Mouse (Mus musculus): ENCODE results near the gene Aunip. TPM values are rescaled to one million over a fixed set of nuclear protein-coding genes. Genes with fewer than 3 reads are reported as not detected.
A peak's percentile ranks its signal among the peaks of the same experiment; 100 is the strongest.

The Aunip gene
- polyA plus RNA-seq, 1 experiment from 2014 or later: 9.3 TPM

GRCm38 (mm10) chr4:134532928-134533327 is 22.1 kb downstream of the Aunip start:
- DNase-seq (ENCODE audit: low spot score): no peak
- ATAC-seq (replicated peaks; ENCODE audit: low FRiP score): no peak
- 80% methylated on average over 4 of the region's 4 CpGs for WGBS
- H3K4me2 ChIP-seq (ENCODE audit: low read depth, low read length, severe bottlenecking): no peak overlapping the region
- no peaks in the 10 kb centered on the region for H3K9me3 ChIP-seq (ENCODE audit: control insufficient read depth, low read length)
- no peaks in the 10 kb centered on the region for H3K27me3 ChIP-seq (ENCODE audit: control insufficient read depth, insufficient read depth, low read length)
- no peak overlapping the region for H3K4me3 ChIP-seq (ENCODE audit: low read depth, low read length)
- H3K4me1 ChIP-seq (replicated peaks; ENCODE audit: control insufficient read depth, insufficient read depth, low read length): peaks cover 11% of the 10 kb centered on the region
- H3K27ac ChIP-seq (ENCODE audit: low read depth, low read length): no peak overlapping the region
- no peak overlapping the region for H3K9ac ChIP-seq (ENCODE audit: low read length)
- no peaks in the 10 kb centered on the region; the same call in 1 of the 2 replicates for H3K36me3 ChIP-seq (ENCODE audit: control insufficient read depth, insufficient read depth, low read length)

- Histone ChIP-seq H3K27ac (ENCODE audit: low read depth, low read length) (no peak overlapping the region), H3K4me1 (replicated peaks; ENCODE audit: control insufficient read depth, insufficient read depth, low read length) (peaks cover 11% of the 10 kb centered on the region), H3K4me2 (ENCODE audit: low read depth, low read length, severe bottlenecking) (peak overlapping the region; percentile 95), H3K9me3 (ENCODE audit: control insufficient read depth, low read length) (no peaks in the 10 kb centered on the region), H3K4me3 (ENCODE audit: low read depth, low read length) (no peak overlapping the region; the same call in 1 of the 2 replicates), H3K27me3 (ENCODE audit: control insufficient read depth, insufficient read depth, low read length) (no peaks in the 10 kb centered on the region), H3K36me3 (ENCODE audit: control insufficient read depth, insufficient read depth, low read length) (no peaks in the 10 kb centered on the region; the same call in 1 of the 2 replicates), H3K9ac (ENCODE audit: low read length) (no peak overlapping the region)
- DNase-seq (ENCODE audit: low spot score): no peak
- no peak for ATAC-seq (replicated peaks; ENCODE audit: low FRiP score)
- WGBS: 90% methylated on average over 4 of the region's 4 CpGs
Measured at GRCm38 (mm10) chr4:134533421-134533820, 22.6 kb downstream of the Aunip start.

GRCm38 (mm10) chr4:134534124-134534886 is 23.5 kb downstream of the Aunip start:
- DNase-seq (ENCODE audit: low spot score) (peak; percentile 81), ATAC-seq (replicated peaks; ENCODE audit: low FRiP score) (peak; percentile 9; the same call in 1 of the 2 replicates)
- Histone ChIP-seq H3K4me2 (ENCODE audit: low read depth, low read length, severe bottlenecking) (peak overlapping the region; percentile 95), H3K27ac (ENCODE audit: low read depth, low read length) (peak overlapping the region; percentile 50), H3K36me3 (ENCODE audit: control insufficient read depth, insufficient read depth, low read length) (no peaks in the 10 kb centered on the region; the same call in 1 of the 2 replicates), H3K9me3 (ENCODE audit: control insufficient read depth, low read length) (no peaks in the 10 kb centered on the region), H3K4me3 (ENCODE audit: low read depth, low read length) (peak overlapping the region; percentile 91), H3K4me1 (replicated peaks; ENCODE audit: control insufficient read depth, insufficient read depth, low read length) (peaks cover 11% of the 10 kb centered on the region), H3K27me3 (ENCODE audit: control insufficient read depth, insufficient read depth, low read length) (no peaks in the 10 kb centered on the region), H3K9ac (ENCODE audit: low read length) (peak overlapping the region; percentile 79)
- 1% methylated on average over 51 of the region's 57 CpGs for WGBS

GRCm38 (mm10) chr4:134534932-134535786 is 24.4 kb downstream of the Aunip start, which contains the start of gene Mtfr1l:
Gene Mtfr1l (minus strand): TSS chr4:134535387.
- H3K36me3 ChIP-seq (ENCODE audit: control insufficient read depth, insufficient read depth, low read length): no peaks in the 10 kb centered on the region; the same call in 1 of the 2 replicates
- DNase-seq (ENCODE audit: low spot score): peak; percentile 99
- H3K4me2 ChIP-seq (ENCODE audit: low read depth, low read length, severe bottlenecking): peak within 1 kb of the TSS; percentile 95
- H3K4me3 ChIP-seq (ENCODE audit: low read depth, low read length): peak within 1 kb of the TSS; percentile 91
- WGBS: under 1% methylated on average over 70 of the region's 71 CpGs
- peak; percentile 98 for ATAC-seq (replicated peaks; ENCODE audit: low FRiP score)
- peak within 1 kb of the TSS; percentile 79 for H3K9ac ChIP-seq (ENCODE audit: low read length)
- H3K27me3 ChIP-seq (ENCODE audit: control insufficient read depth, insufficient read depth, low read length): no peaks in the 10 kb centered on the region
- H3K27ac ChIP-seq (ENCODE audit: low read depth, low read length): peak within 1 kb of the TSS; percentile 50
- peaks cover 11% of the 10 kb centered on the region for H3K4me1 ChIP-seq (replicated peaks; ENCODE audit: control insufficient read depth, insufficient read depth, low read length)
- no peaks in the 10 kb centered on the region for H3K9me3 ChIP-seq (ENCODE audit: control insufficient read depth, low read length)

GRCm38 (mm10) chr4:134535787-134536151 is 25.0 kb downstream of the Aunip start:
- H3K27me3 ChIP-seq (ENCODE audit: control insufficient read depth, insufficient read depth, low read length): no peaks in the 10 kb centered on the region
- H3K27ac ChIP-seq (ENCODE audit: low read depth, low read length): 0 out of 2 replicates have a peak overlapping the region, but pooled peaks have one; percentile 50
- no peaks in the 10 kb centered on the region; the same call in 1 of the 2 replicates for H3K36me3 ChIP-seq (ENCODE audit: control insufficient read depth, insufficient read depth, low read length)
- 15% methylated on average over 8 of the region's 8 CpGs for WGBS
- ATAC-seq (replicated peaks; ENCODE audit: low FRiP score) (no peak; the same call in 1 of the 2 replicates), DNase-seq (ENCODE audit: low spot score) (no peak)
- no peaks in the 10 kb centered on the region for H3K9me3 ChIP-seq (ENCODE audit: control insufficient read depth, low read length)
- peaks cover 11% of the 10 kb centered on the region for H3K4me1 ChIP-seq (replicated peaks; ENCODE audit: control insufficient read depth, insufficient read depth, low read length)
- H3K4me2 ChIP-seq (ENCODE audit: low read depth, low read length, severe bottlenecking): peak overlapping the region; percentile 95
- peak overlapping the region; percentile 57 for H3K9ac ChIP-seq (ENCODE audit: low read length)
- H3K4me3 ChIP-seq (ENCODE audit: low read depth, low read length): peak overlapping the region; percentile 91

GRCm38 (mm10) chr4:134538997-134539580 is 28.3 kb downstream of the Aunip start:
- no peak for ATAC-seq (replicated peaks; ENCODE audit: low FRiP score)
- Histone ChIP-seq H3K4me3 (ENCODE audit: low read depth, low read length) (no peak overlapping the region), H3K4me2 (ENCODE audit: low read depth, low read length, severe bottlenecking) (no peak overlapping the region), H3K9ac (ENCODE audit: low read length) (no peak overlapping the region), H3K4me1 (replicated peaks; ENCODE audit: control insufficient read depth, insufficient read depth, low read length) (peaks cover 5% of the 10 kb centered on the region; the same call in 1 of the 2 replicates), H3K27me3 (ENCODE audit: control insufficient read depth, insufficient read depth, low read length) (no peaks in the 10 kb centered on the region), H3K9me3 (ENCODE audit: control insufficient read depth, low read length) (no peaks in the 10 kb centered on the region), H3K27ac (ENCODE audit: low read depth, low read length) (no peak overlapping the region), H3K36me3 (ENCODE audit: control insufficient read depth, insufficient read depth, low read length) (peaks cover 3% of the 10 kb centered on the region)
- 85% methylated on average over 10 of the region's 10 CpGs for WGBS
- DNase-seq (ENCODE audit: low spot score): no peak

GRCm38 (mm10) chr4:134542726-134543125 is 31.9 kb downstream of the Aunip start:
- Histone ChIP-seq H3K9ac (ENCODE audit: low read length) (no peak overlapping the region), H3K4me3 (ENCODE audit: low read depth, low read length) (no peak overlapping the region), H3K27me3 (ENCODE audit: control insufficient read depth, insufficient read depth, low read length) (no peaks in the 10 kb centered on the region), H3K9me3 (ENCODE audit: control insufficient read depth, low read length) (no peaks in the 10 kb centered on the region), H3K4me2 (ENCODE audit: low read depth, low read length, severe bottlenecking) (no peak overlapping the region), H3K4me1 (replicated peaks; ENCODE audit: control insufficient read depth, insufficient read depth, low read length) (peaks cover 2% of the 10 kb centered on the region; the same call in 1 of the 2 replicates), H3K36me3 (ENCODE audit: control insufficient read depth, insufficient read depth, low read length) (peaks cover 3% of the 10 kb centered on the region), H3K27ac (ENCODE audit: low read depth, low read length) (no peak overlapping the region)
- DNase-seq (ENCODE audit: low spot score) (no peak), ATAC-seq (replicated peaks; ENCODE audit: low FRiP score) (no peak)
- WGBS: 95% methylated on average over 9 of the region's 9 CpGs

- Histone ChIP-seq H3K9me3 (ENCODE audit: control insufficient read depth, low read length) (no peaks in the 10 kb centered on the region), H3K4me1 (replicated peaks; ENCODE audit: control insufficient read depth, insufficient read depth, low read length) (peaks cover 2% of the 10 kb centered on the region; the same call in 1 of the 2 replicates), H3K4me2 (ENCODE audit: low read depth, low read length, severe bottlenecking) (no peak overlapping the region), H3K27ac (ENCODE audit: low read depth, low read length) (no peak overlapping the region), H3K27me3 (ENCODE audit: control insufficient read depth, insufficient read depth, low read length) (no peaks in the 10 kb centered on the region), H3K36me3 (ENCODE audit: control insufficient read depth, insufficient read depth, low read length) (peaks cover 3% of the 10 kb centered on the region), H3K4me3 (ENCODE audit: low read depth, low read length) (no peak overlapping the region), H3K9ac (ENCODE audit: low read length) (no peak overlapping the region)
- DNase-seq (ENCODE audit: low spot score): peak; percentile 97
- peak; percentile 53 for ATAC-seq (replicated peaks; ENCODE audit: low FRiP score)
- 12% methylated on average over 5 of the region's 5 CpGs for WGBS
Measured at GRCm38 (mm10) chr4:134543261-134543660, 32.5 kb downstream of the Aunip start.

Data from forebrain, embryonic 11.5 days (tissue).